Mouse (Mus musculus): ENCODE results near the gene Rbfox1. TPM values are rescaled to one million over a fixed set of nuclear protein-coding genes. Genes with fewer than 3 reads are reported as not detected.

The Rbfox1 gene
- total RNA-seq, 2 experiments from 2014 or later: not detected

DNA sequence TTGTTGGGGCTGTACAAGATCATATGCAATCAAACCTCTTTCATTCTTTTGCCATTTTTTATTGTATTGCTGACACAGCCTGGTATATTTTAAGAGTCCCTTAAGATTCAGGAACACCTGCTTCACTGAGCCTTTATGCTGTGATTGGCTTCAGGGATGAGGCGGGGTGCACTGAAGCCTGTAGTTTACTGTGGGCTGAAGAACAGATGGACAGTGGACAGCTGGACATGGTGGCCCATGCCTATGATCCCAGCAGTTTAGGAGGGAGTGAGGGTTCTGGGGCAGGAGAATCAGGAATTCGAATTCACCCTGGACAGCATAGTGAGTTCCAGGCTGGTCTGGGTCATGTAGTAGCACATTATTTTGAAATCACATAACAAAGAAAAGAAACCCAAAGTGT is 1198.8 kb downstream of the Rbfox1 start:
- ATAC-seq (replicated peaks; ENCODE audit: low FRiP score, poor library complexity, severe bottlenecking): no peak

DNA sequence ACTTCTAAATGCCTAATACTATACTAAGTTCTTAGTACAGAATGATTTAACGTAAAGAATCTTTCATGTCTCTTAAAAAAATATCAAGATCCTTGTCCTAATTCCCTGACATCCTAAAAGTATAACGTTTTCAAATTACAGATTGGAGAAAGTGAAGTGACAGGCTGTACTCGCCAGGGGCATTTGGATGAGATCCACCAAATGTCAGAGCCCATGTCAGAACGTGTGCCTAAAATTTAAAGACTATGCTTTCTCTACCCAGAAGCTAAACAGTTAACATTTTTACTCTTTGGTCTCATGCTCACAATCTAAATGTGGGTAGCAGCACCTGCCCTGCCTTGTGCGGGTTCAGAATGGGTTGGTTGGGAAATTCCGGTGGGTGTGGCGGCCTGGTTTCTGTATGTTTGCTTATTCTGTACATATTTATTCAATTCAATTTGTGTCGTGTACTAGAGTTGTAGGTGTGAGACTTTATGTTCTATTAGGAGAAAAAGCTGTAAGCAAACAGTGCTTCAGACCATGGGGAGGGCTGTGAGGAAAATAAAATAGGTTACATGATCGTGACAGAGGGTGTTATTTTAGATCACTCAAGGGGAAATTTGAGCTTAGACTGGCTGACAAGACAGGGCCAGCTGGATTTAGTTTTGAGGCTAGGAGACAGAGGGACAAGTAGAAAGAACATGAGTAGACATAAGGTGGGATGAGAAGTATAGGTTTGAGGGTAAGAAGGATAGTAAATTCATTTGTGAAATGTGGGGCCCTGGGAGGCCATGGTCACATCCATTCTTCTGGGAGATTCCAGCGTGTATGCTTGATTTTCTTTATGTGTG is 1203.7 kb downstream of the Rbfox1 start:
- no peak for ATAC-seq (replicated peaks; ENCODE audit: low FRiP score, poor library complexity, severe bottlenecking)

DNA sequence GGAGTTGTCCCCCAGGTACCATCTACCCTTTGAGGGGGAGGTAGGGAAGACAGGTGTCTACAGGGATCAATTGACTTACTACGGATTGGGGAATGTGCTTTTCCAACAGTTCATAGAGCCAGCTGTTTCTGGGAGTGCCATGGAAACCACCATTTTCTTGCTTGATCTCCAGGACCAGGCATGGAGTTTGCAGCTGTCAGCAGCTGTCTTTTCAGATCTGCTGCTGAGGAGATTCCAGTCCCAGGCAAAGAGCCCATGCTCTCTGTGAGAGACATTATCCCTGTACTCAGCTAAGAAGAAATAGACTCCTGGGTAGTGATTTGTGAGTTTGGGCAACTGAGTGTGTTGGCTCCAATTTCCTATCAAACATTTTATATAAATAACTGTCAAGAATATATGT is 1204.3 kb downstream of the Rbfox1 start:
- no peak for ATAC-seq (replicated peaks; ENCODE audit: low FRiP score, poor library complexity, severe bottlenecking)

DNA sequence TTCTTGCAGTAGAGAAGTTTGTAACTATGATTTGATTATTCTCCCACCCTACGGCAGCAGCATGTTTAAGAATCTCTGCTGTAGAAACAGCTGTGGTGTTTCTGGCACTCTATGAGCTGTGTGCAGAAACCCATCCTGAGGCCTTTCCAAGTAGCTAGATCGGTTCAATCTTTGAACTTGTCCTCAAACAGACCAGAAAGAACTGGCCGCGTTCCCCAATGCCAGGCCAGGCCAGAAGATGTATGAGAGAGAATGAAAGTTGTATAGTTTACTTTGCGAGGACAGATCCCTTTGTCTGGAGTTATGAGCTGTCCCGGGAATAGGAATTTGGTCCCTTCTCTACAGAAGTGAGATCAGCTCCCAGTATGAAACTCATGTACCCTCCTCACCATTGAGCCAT is 1205.0 kb downstream of the Rbfox1 start:
- ATAC-seq (replicated peaks; ENCODE audit: low FRiP score, poor library complexity, severe bottlenecking): no peak

DNA sequence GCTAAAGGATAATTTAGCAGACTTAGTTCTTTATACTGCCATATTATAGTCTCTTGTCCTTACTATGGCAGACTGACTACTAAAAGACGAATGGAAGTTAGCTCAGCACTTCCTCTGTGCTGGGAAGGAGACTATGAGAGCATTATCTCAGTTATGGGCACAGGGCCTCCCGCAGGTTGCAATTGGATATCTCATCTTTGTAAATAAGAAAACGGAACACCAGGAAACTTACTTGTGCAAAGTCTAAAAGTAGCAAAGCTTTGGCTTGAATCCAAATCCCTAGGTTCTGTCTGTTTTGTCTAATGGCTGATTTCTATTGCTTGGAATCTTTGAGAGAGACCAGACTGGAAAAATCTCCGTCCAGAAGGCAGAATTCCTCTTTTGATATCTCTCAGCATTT is 1207.7 kb downstream of the Rbfox1 start:
- no peak for ATAC-seq (replicated peaks; ENCODE audit: low FRiP score, poor library complexity, severe bottlenecking)

DNA sequence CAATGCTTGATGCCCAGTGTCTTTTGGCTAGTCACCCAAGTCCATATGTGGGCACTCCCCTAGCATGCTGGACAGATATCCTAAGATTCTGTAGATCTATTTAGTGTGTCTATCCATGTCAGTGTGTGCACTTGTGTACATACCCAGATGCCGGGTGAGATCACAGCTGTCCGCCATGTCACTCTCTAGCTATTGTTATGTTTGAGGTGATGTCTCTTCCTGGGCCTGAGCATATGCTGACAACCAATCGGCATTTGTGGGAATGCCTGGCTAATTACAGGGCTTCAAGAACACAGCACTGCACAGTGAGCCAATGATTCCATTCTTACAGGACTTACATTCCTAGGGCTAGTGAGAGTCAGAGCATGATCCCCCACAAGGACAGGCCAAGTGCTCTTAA is 1208.5 kb downstream of the Rbfox1 start:
- ATAC-seq (replicated peaks; ENCODE audit: low FRiP score, poor library complexity, severe bottlenecking): no peak

DNA sequence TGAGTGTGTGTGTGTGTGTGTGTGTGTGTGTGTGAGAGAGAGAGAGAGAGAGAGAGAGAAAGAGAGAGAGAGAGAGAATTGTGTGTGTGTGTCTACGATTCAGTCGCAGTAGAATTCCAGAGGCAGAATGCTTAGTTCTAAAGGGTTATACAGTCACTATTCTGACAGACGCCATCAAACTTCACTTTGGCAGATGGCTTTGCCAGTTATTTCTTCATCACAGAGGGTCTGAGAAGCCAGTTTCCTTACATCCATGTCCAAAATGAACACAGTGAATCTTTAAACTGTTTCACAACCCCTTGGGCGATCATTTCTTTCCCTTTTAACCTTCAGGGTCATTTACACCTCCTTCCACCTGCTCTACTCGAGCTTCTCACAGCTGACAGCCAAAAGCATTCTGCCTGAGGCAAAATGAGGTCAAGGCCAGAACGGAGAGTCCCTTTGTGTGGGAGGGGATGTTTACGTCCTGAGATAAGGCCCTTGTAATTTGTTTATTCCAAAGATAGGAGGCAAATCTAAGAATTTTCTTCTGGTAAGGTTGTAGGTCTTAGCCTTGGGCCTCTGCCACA is 1209.1 kb downstream of the Rbfox1 start:
- no peak for ATAC-seq (replicated peaks; ENCODE audit: low FRiP score, poor library complexity, severe bottlenecking)

DNA sequence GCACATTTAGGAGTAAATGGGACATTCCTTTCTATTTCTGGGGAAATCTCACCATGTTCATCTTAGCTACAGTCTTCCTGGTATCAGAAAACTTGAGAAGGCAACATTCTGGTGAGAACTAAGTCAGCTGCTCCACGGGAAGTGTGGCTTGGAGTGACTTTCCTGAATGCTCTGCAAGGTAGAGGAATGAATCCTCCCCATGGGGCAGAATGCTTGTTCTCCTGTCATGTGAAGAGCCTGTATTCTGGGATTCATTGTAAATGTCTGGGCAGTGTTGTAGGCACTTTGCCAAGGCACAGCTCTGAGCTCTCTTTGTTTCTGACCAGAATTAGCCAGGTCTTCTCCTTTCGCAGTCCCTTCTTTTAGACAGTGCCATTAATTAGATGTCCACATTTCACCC is 1211.9 kb downstream of the Rbfox1 start:
- no peak for ATAC-seq (replicated peaks; ENCODE audit: low FRiP score, poor library complexity, severe bottlenecking)

DNA sequence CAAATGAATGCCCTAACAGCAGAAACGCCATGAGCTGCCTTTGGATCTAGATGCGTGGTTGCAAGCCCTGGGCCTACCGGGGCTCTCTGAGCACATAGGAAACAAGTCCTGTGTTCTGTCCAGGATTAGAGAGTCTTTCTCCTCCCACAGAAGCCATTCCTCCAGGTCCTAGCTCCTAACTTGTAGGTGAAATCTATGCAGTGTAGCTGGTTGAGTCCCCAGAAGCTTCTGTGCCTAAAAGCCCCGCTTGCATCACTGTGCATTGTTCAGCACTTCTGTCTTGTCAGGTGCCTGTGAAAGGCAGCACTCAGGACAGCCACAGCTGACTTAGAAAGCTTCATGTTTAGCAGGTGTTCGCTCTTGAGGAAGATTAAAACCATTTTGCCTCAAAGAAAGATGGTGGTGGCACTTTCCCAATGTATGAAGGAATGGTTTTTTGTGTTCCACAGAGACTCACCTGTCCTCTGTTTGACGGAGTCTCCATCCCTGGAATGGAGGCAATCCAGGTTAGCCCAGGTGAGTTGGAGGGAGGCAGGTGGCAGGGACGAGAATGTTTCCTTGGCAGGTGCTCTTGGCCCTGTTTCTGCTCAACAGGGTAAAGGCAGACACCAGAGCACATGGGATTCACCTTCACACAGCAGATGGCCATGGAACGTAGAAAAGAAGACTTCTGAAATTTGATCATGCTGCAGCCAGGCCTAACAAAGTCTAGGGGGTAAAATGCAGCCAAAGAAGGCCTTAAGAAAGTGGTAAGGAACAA is 1213.0 kb downstream of the Rbfox1 start:
- ATAC-seq (replicated peaks; ENCODE audit: low FRiP score, poor library complexity, severe bottlenecking): no peak

DNA sequence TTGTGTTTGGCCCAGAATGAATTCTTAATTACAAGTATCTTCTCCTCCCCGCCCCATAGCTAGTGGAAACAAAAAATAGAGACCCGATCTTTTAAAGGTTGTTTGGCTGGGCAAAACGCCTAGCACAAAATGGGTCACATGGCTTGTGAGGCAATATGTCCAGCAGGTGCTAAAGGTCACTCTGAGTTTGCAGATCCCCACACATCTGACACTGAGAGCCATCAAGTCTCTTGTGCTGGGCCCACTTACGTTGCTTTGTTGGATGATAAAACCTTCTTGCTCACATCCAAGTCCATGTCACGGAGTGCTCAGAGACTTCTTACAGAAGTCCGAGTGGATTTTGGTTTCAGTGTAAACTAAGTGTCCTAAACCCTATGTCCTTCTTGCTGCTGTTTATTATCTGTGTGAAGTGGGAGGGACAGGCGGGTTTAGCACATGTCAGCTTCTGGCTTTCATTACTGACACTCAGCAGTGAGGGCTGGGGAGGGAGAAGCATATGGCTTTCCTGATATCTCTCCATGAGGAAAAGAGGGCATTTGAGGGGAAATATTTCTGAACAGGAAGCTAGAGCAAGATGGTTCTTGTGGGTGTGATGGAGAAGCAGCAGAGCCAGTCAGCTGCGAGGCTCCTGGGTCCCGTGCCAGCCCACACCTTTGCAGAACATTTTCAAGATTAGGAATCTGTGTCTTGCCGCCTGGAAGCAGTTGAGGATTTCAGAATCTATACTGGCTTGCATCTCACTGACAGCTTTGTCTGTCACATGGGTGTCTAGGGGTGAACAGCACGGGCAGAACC is 1214.5 kb downstream of the Rbfox1 start:
- no peak for ATAC-seq (replicated peaks; ENCODE audit: low FRiP score, poor library complexity, severe bottlenecking)

DNA sequence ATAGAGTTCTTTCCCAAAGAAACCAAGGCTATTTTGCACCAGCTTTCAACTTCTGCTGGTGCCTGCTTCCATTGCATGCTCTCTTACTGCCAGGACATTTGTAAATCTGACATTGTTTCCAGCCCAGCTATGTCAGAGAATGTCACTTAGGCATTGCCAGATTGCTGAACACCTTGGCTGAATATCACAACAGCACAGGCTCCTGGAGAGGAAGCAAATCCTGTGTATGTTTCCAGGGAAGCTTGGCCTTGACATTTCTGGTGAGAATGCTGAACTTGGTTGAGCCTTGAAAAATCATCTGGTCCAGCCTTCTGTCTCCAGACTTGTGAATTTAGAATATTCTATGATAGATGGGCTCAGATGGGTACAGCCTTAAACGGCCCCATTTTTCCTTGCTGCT is 1217.3 kb downstream of the Rbfox1 start:
- ATAC-seq (replicated peaks; ENCODE audit: low FRiP score, poor library complexity, severe bottlenecking): no peak

DNA sequence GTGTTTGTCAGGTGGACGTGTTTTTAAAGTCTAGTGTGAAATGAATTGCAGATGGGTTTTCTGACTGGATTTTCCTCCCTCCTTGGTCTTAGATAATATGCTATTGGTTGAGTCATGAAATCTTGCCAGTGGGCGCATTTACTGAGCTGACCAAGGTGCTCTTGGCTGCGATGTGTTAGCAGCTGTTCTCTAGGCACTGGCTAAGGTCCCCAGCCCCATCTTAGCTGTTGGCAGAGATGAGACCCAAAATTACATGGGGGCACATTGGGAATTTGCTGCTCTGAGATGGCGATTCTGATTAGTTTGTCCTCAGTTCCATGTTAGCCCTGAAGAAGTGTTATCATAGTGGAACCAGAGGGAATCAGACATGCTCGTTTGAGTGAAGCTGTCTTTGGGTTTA is 1218.1 kb downstream of the Rbfox1 start:
- ATAC-seq (replicated peaks; ENCODE audit: low FRiP score, poor library complexity, severe bottlenecking): no peak

DNA sequence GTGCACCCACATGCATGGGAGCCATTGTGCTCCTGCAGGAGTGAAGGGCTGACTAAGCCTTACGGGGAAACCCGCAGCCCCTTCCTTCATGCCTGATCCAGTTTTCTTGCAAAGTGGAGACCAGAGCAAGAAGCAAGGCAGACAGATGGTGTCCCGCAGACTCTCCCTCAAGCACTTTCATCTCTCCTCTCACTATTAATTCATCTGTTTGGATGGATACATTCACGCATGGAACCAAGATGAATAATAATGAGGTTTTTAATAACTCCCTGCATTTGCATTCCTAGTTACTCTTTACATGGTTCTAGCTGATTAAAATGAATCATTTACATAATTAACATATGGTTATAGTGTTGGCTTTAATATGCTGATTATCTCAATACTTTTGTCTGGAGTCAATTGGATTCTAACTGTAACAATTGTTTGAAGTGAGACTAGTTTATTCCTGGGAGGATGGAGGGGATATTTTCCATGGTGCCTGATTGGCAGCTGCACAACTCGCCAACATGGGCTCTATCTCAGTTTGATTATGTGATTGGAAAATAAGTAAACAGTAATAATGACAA is 1221.4 kb downstream of the Rbfox1 start:
- no peak for ATAC-seq (replicated peaks; ENCODE audit: low FRiP score, poor library complexity, severe bottlenecking)

DNA sequence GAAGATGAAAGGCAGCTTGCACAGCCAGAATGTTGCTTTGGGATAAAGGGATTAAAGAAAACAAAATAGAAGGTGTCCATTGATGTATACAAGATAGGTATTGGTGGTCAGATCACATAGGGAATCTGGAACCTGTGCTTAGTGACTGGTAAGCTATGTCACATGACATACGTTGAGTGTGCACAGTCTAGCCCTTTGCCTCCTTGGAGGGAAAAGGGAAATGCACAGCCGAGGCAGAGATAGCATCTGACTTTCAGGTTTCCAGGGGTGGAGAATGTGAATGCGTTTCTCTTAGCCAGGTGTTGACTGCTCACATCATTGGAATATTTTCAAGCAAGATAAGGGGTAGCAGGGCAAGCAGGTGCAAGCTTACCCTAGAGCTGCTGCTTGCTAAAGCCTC is 1230.8 kb downstream of the Rbfox1 start:
- ATAC-seq (replicated peaks; ENCODE audit: low FRiP score, poor library complexity, severe bottlenecking): no peak

DNA sequence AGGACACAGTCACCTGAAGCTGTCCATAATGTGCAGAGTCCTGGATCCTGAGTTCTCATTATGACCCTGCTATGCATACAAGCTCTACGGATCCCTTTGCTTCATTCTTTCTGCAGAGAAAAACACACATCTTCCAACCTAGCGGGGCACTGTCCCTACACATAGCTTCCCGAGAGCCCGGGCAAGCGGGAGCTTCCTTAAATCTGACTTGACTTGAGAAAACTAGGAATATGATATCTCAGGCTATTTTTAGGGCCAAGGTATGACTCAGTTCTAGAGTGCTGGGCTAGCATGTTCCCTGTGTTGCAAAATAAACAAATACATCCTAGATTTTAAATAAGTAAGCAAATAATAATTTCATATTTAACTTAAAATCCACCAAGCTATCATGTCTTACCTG is 1244.4 kb downstream of the Rbfox1 start:
- no peak for ATAC-seq (replicated peaks; ENCODE audit: low FRiP score, poor library complexity, severe bottlenecking)

DNA sequence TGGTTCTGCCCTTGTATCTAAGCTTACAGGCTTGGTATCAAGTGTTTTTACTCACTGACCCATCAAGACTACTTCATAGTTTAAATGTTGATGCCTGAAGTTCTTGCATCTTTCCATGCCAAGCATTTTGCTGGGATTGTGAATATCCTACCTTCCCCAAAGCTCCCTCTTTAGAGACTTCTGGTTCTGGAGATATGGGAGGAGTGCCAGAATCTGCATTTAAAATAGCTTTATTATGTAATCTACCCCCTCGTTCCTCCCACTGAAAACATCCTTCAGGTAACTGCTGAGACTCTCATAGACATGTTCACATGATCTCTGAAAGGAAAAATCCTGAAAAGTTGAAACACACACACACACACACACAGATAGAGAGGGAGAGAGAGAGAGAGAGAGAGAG is 1247.3 kb downstream of the Rbfox1 start:
- no peak for ATAC-seq (replicated peaks; ENCODE audit: low FRiP score, poor library complexity, severe bottlenecking)

DNA sequence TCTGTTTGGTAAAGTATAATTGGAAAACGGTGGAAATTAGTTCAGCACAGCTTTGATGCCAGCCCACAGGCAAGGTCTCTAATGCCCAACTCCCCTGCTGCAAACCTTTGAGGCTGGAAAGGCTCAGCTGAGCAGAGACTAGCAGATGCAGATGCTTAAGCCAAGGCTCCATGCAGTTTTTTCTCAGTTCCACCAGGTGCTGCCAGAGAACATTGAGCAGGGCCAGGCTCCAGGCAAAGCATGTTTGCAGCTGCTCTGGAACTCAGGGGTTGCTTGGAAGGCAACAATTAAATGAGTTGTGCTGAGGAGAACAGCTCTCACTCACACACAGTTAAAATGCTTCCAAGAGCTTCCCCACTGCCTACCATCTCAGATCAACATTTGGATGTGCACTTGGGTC is 1251.8 kb downstream of the Rbfox1 start:
- no peak for ATAC-seq (replicated peaks; ENCODE audit: low FRiP score, poor library complexity, severe bottlenecking)

DNA sequence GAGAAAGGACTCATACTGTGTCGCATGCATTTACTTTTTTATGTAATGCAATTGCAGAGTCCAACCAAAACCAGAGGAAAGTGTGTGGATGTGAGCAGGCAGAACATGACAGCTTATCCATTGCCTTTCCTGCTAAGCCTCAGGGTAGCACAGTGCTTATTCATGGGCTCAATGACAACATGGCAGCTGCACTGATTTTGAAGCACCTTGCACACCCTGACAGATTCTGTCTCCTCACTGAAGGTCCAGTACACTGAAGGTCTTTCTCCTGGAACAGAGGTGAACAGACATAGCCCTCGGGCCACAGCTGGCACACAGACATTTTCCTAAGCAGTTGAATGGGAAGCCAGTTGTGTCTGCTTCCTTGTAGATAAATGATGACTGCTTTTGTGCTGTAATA is 1254.3 kb downstream of the Rbfox1 start:
- ATAC-seq (replicated peaks; ENCODE audit: low FRiP score, poor library complexity, severe bottlenecking): no peak

DNA sequence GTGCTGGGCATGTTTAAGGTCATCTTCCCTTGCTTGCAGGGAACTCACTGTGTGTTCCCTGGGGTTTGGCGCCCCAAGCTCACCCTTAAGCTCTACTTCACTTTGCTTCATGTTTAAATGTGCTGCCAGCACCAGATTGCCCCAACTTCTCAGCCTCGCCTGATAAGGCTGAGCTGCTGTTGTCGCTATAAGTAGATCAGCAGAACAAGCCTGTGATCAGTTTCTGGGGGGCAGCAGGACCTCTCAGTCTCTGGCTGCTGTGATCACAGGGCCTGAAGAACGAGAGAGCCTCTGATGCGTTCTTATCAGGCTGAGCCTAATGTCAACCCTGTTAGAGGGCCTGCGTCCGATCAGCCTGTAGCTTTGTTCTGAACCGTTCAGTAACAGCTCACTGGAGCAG is 1255.8 kb downstream of the Rbfox1 start:
- ATAC-seq (replicated peaks; ENCODE audit: low FRiP score, poor library complexity, severe bottlenecking): no peak

DNA sequence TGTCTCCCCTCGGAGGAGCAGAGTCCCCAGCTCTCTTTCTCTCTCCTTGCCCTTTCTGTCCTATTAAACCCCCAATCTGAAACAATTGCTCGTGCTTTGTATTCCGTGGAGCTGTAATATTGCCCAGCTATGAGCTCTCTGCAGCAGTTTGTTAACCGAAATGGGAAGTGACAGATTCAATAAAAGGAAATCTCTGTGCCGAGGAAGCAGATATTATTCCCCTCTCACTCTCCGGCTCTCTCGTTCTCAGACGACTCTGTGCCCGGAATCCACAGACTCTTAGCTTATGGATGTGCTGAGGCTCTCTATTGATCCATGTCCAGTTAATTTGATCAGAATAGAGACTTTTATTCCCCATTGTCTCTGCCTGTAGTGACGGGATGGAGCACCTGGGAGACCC is 1260.3 kb downstream of the Rbfox1 start:
- no peak for ATAC-seq (replicated peaks; ENCODE audit: low FRiP score, poor library complexity, severe bottlenecking)
